Mouse (Mus musculus) bone marrow, adult 2 months (tissue): ENCODE results near the gene Bmp2k. TPM values are rescaled to one million over a fixed set of nuclear protein-coding genes. Genes with fewer than 3 reads are reported as not detected.

ENCODE experiments used
- H3K27ac ChIP-seq: fragments of 200-500 bp; 2 replicates; pipeline ENCODE4 v1.5.1; 2012; ENCODE audit warnings: low read depth, mild to moderate bottlenecking, control low read depth, inconsistent platforms, low read length; ENCODE audit not compliant: control insufficient read depth, poor library complexity, insufficient read depth
- H3K4me1 ChIP-seq: fragments of 200-500 bp; 2 replicates; pipeline ENCODE4 v1.6.1; 2011; ENCODE audit warnings: low read length; ENCODE audit not compliant: control insufficient read depth, insufficient read depth
- H3K4me3 ChIP-seq: fragments of 200-500 bp; replicated peaks from 2 replicates; pipeline ENCODE3; 2011; ENCODE audit warnings: mild to moderate bottlenecking, low read depth, low read length, control low read depth; ENCODE audit not compliant: control insufficient read depth
- CTCF ChIP-seq: fragments of 200-500 bp; IDR thresholded peaks from 2 replicates; pipeline ENCODE4 v1.5.1; 2011; ENCODE audit warnings: low read length, control low read depth; ENCODE audit not compliant: control insufficient read depth, insufficient read depth
- POLR2A ChIP-seq: fragments of 200-500 bp; IDR thresholded peaks from 2 replicates; pipeline ENCODE4 v1.6.1; 2011; ENCODE audit warnings: low read depth, mild to moderate bottlenecking, control low read depth, low read length, borderline replicate concordance; ENCODE audit not compliant: control insufficient read depth
- WGBS: fragments of 180-500 bp; shearing (Covaris S2); methylation state at CpG from one replicate; pipeline ENCODE4 v1.1.7; 2018; 5-methylcytosine and 5-hydroxymethylcytosine counted together
- polyA plus RNA-seq: library from polyadenylated mRNA; stranded (reverse); fragments of >200 nt; gene quantifications from 2 replicates; pipeline ENCODE4 v1.2.4, GENCODE M21; 2011; ENCODE audit warnings: low replicate concordance; ENCODE audit not compliant: missing spikeins, insufficient read depth, insufficient read length

Bmp2k gene
- polyA plus RNA-seq, 1 experiment: 12.0 TPM

DNA sequence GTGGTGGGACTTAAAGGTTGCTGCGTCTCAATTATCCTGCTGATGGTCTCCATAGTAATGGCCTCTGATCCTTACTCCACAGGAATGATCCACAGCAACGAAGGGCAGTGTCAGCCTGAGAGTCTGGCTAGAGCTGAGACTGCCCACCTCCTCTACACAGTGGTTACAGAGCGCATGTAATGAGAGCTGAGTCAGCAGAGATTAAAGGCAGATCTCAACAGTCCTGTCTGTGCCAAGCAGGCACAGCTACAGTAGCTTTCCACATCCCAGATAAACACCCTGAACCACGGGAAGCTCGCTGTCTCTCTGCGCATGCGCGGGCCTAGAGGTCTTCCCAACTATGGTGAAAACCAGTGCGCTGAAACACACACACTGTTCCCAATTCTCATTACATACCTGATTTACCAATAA, 100.1 kb downstream of the Bmp2k start:
- Histone ChIP-seq H3K4me3 (no peak overlapping the region), H3K4me1 (no peaks in the 10 kb centered on the region), H3K27ac (no peak overlapping the region)
- 82% methylated on average over 9 of the region's 9 CpGs for WGBS
- TF ChIP-seq POLR2A (no peak), CTCF (no peak)

DNA sequence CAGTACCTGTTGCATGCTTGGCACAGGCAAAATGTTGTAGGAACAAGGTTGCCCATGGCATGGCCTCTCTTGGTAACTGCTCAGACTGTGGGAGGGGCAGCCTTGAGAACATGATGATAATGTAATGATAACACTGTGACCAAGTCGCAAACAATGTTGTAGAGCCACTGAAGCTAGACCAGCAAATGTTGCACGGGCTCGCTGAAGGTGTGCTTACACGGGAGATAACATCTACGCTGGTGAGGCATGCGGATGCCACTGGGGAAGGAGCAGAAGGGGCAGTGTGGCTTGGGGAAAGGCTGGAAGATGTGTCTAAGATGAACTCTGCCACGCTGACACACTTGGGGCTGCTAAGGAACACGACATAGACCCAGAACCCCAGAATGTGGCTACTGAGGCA, 102.5 kb downstream of the Bmp2k start:
- WGBS: 82% methylated on average over 8 of the region's 8 CpGs
- no peak overlapping the region for H3K27ac ChIP-seq
- H3K4me3 ChIP-seq: no peak overlapping the region
- TF ChIP-seq POLR2A (no peak), CTCF (no peak)
- no peaks in the 10 kb centered on the region for H3K4me1 ChIP-seq

DNA sequence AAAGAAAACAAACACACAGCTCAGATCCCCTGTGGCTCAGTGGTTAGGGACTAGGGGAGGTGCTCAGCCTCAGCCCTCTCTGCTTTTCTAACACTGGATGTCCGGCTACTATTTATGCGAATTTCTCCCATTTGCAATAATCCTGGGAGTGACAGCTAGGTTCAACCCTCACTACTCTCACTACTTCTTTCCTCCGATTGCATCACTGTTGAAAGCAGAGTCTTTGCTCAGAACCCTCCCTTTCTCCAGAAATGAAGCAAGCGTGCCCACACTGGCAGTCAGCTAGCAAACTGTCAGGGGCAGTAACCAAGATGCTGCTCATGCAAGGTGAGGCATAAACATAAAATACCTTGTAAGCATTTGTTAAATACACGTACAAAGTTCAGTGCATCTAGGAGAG, 110.8 kb downstream of the Bmp2k start:
- Histone ChIP-seq H3K27ac (no peak overlapping the region), H3K4me1 (peaks cover 1% of the 10 kb centered on the region; the same call in 1 of the 2 replicates), H3K4me3 (no peak overlapping the region)
- 63% methylated on average over 5 of the region's 5 CpGs for WGBS
- TF ChIP-seq POLR2A: no peak
- no peak for TF ChIP-seq CTCF

DNA sequence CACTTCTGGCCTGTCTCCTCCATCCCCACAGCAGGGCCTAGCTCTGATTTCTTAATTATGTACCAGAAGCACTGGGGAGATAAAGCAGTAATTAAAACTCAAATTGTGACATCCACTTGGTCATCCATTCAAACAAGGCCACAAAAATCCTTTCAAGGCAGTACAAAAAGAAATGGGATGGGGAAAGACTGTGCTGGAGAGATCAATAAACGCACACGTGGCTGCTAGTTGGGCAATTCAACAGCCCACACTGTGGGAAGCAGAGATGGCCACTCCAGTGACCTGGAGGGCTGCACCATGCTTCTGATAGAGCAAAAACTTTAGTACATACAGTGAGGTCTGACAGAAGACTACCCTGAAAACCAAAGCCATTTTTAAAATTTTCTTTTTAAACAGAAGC, 112.6 kb downstream of the Bmp2k start:
- WGBS: 55% methylated on average over 2 of the region's 2 CpGs
- TF ChIP-seq POLR2A (no peak), CTCF (no peak)

DNA sequence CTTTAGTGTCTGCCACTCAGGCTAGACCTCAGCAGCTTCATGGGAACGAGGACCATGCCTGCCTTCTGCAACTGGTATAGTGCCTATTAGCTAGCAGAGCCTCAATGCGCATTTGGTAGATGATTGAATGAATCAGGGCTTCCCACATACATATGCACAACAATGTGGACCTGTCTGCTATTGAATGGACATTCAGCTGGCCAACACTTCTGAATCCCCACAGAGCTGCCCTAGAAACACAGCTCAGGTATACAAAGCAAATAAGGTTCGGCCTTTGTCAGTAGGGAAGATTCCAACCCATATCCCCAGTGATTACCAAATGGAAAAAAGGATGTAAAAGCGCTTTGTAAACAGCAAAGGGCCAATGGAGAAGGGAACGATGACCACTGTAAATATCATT, 113.2 kb downstream of the Bmp2k start:
- Histone ChIP-seq H3K27ac (no peak overlapping the region), H3K4me3 (no peak overlapping the region), H3K4me1 (peaks cover 1% of the 10 kb centered on the region; the same call in 1 of the 2 replicates)
- TF ChIP-seq CTCF (no peak), POLR2A (no peak)
- 28% methylated on average over 5 of the region's 5 CpGs for WGBS

More for the DNA sequence above, 112.6 kb downstream of the Bmp2k start:
- Histone ChIP-seq H3K4me1 (peaks cover 1% of the 10 kb centered on the region; the same call in 1 of the 2 replicates), H3K27ac (no peak overlapping the region), H3K4me3 (no peak overlapping the region)

DNA sequence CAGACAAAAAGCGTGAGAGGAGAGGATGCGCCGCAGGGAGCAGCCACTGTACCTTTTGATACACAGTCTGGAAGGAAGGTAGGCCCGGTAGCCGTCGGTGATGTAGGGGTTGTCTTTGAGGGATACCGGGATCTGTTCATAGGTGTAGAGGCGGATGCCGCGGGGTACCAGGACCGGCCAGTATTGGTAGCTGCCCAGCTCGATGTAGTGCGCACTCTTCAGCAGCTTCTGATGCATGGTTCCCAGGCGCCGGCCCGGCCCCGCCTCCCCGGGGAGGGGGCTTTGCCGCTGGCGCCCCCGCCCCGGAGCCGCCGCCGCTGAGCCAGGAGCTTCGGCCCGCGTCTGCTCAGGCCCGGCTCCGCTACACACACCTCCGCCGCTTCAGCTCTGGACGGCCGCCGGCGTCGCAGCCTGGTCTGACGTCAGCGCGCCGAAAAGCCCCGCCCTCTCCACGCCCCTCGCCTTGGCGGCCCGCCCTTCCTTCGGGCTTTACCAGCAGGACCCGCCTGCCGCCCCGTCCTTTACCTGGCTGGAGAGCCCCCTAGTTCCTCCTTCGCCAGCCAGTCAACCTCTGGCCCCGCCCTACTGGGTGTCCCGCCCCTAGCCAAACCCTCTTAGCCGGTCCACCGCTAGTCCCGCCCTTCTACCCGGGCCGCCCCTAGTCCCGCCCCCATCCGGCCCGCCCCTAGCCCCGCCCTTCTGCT, 113.9 kb downstream of the Bmp2k start, which contains the start of gene Paqr3:
Paqr3 (minus strand) TSS at position 390 of the 704 bp plus-strand sequence.
- peak within 1 kb of the TSS; percentile 72 for H3K4me3 ChIP-seq
- WGBS: 1% methylated on average over 62 of the region's 62 CpGs
- TF ChIP-seq CTCF (no peak), POLR2A (no peak; the same call in 1 of the 2 replicates)
- H3K4me1 ChIP-seq: peaks cover 1% of the 10 kb centered on the region; the same call in 1 of the 2 replicates
- peak within 1 kb of the TSS; percentile 39; the same call in 1 of the 2 replicates for H3K27ac ChIP-seq

DNA sequence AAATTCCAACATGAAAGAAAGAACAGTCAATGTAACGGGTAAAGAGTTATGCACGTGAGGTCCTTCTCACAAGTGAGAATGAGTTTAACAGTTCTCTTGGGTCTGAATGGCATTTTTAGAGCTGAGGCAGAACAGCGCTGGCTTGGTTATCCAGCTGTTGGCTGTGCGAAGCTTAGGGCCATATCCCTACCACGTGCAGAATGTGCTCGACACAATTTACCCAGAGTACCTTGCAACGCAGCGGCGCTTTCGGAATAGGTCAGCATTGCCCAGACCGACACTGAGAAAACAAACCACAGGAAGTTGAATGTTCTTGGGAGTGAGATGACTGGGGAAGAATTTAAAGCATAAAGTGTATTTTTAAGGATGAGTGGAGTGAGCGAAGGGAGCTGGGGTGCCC, 127.5 kb downstream of the Bmp2k start:
- H3K4me3 ChIP-seq: no peak overlapping the region
- no peak overlapping the region for H3K27ac ChIP-seq
- H3K4me1 ChIP-seq: no peaks in the 10 kb centered on the region
- WGBS: 66% methylated on average over 12 of the region's 12 CpGs
- TF ChIP-seq CTCF (no peak), POLR2A (no peak)

DNA sequence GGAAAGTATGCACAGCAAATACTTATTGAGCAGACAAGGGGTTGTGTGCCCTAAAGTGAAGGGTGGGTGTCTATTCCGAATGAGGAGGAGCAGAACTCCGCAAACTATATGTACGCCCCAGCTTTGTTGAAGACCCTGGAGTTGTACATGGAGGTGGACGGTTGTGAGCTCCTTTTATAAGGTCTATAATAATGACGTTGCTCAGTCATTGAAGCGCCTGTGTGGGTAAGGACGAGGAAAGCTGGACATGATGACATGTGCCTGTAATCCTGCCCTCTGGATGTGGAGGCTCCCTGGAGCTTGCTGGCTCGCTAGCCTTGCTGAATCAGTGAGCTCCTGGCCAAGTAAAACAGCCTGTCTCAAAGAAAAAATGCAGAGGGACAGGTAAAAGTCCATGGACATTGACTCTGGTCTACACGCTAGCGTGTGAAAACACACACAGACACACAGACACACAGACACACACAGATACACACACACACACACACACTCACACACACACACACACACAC, 128.0 kb downstream of the Bmp2k start:
- TF ChIP-seq CTCF: no peak
- no peak for TF ChIP-seq POLR2A
- WGBS: 64% methylated on average over 10 of the region's 10 CpGs
- Histone ChIP-seq H3K4me1 (no peaks in the 10 kb centered on the region), H3K4me3 (no peak overlapping the region), H3K27ac (no peak overlapping the region)
